Mouse (Mus musculus): ENCODE data around the gene Klhl22. TPM values are rescaled to one million over a fixed set of nuclear protein-coding genes. Genes with fewer than 3 reads are reported as not detected.

The Klhl22 gene
- total and polyA plus RNA-seq, 2 experiments from 2014 or later: 21.7 to 42.0 TPM

DNA sequence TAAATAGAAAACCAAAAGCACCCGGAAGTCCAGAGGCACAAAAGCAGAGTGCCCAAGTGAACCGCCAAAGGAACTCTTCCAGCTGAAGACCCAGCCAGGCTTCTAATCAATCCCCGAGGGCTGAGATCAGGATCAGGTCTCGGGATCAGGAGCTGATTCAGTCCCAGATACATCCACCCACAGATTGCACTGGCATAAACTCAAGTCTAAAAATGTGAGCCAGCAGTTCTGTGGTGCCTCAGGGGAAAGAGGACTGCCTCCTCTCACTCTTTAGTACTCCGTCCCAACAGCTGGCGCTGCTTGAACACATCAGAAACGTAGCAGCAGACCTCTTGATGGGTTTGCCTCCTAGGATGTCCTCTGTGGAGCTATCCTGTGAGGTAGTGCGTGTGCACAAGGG, 57.1 kb downstream of the Klhl22 start:
- Histone ChIP-seq H3K4me2 (ENCODE audit: low read depth, low read length) (no peak overlapping the region), H3K4me1 (ENCODE audit: control insufficient read depth, insufficient read depth) (peaks cover 7% of the 10 kb centered on the region; the same call in 1 of the 2 replicates), H3K9me3 (replicated peaks; ENCODE audit: control insufficient read depth, low read length) (no peaks in the 10 kb centered on the region), H3K9ac (replicated peaks; ENCODE audit: low read depth, low read length) (no peak overlapping the region), H3K27me3 (ENCODE audit: control insufficient read depth, insufficient read depth, low read length) (0 out of 2 replicates have a peak, but pooled peaks cover 10% of the 10 kb centered on the region), H3K4me3 (ENCODE audit: low read depth, low read length) (no peak overlapping the region), H3K27ac (ENCODE audit: low read depth) (no peak overlapping the region), H3K36me3 (replicated peaks; ENCODE audit: control insufficient read depth, insufficient read depth, low read length) (no peaks in the 10 kb centered on the region)
- ATAC-seq (ENCODE audit: insufficient read depth, low read depth) (no peak), DNase-seq (ENCODE audit: low spot score) (no peak)
- WGBS: 76% methylated on average over 8 of the region's 8 CpGs
- no peak for TF ChIP-seq EP300 (IDR thresholded peaks at IDR 0.05; ENCODE audit: low read depth)
- no peak for TF ChIP-seq CTCF (IDR thresholded peaks at IDR 0.05; ENCODE audit: low read depth)

DNA sequence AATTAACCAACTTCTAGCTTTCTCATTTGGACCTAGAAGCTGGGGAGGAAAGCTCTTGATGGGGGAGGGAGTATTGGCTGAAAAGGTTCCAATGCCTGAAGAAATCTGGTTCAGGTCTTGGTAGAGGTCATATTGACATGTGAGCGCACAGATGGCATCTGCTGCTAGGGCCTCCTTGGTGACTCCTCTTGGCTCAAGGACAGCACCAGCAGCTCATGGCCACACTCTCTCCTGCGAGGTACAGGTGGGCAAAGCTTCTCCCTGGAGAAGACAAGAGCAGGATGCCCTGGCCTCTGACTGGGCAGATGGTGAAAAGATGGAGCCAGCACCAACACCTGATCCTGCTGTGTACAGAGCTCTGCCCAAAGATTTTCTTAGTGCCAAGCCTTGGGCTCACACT, 67.1 kb downstream of the Klhl22 start:
- peaks cover 16% of the 10 kb centered on the region for H3K27me3 ChIP-seq (ENCODE audit: control insufficient read depth, insufficient read depth, low read length)
- H3K36me3 ChIP-seq (replicated peaks; ENCODE audit: control insufficient read depth, insufficient read depth, low read length): no peaks in the 10 kb centered on the region
- no peak overlapping the region for H3K4me3 ChIP-seq (ENCODE audit: low read depth, low read length)
- TF ChIP-seq CTCF (IDR thresholded peaks at IDR 0.05; ENCODE audit: low read depth) (no peak), EP300 (IDR thresholded peaks at IDR 0.05; ENCODE audit: low read depth) (no peak)
- no peaks in the 10 kb centered on the region for H3K4me1 ChIP-seq (ENCODE audit: control insufficient read depth, insufficient read depth)
- no peak overlapping the region for H3K9ac ChIP-seq (replicated peaks; ENCODE audit: low read depth, low read length)
- 69% methylated on average over 2 of the region's 2 CpGs for WGBS
- DNase-seq (ENCODE audit: low spot score): no peak
- H3K4me2 ChIP-seq (ENCODE audit: low read depth, low read length): no peak overlapping the region
- no peak overlapping the region for H3K27ac ChIP-seq (ENCODE audit: low read depth)
- no peaks in the 10 kb centered on the region for H3K9me3 ChIP-seq (replicated peaks; ENCODE audit: control insufficient read depth, low read length)
- no peak for ATAC-seq (ENCODE audit: insufficient read depth, low read depth)

DNA sequence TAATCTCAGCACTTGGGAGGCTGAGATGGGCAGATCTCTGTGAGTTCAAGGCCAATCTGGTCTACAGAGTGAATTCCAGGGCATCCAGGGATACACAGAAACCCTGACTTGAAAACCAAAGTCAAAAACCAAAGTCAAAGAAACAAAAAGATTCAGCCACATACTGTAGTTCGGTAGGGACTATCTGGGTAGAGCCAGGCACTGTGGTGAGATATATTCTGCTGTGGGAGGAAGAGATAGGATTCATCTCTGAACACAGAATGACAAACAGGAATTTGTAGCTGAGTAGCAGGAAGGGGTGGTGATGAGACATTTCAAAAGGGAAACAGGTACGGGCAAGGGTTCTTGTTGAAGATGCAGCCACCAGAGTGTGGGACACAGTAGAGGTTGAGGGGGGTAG, 68.8 kb downstream of the Klhl22 start:
- TF ChIP-seq EP300 (IDR thresholded peaks at IDR 0.05; ENCODE audit: low read depth): no peak
- TF ChIP-seq CTCF (IDR thresholded peaks at IDR 0.05; ENCODE audit: low read depth): no peak
- no peak overlapping the region for H3K4me2 ChIP-seq (ENCODE audit: low read depth, low read length)
- H3K4me1 ChIP-seq (ENCODE audit: control insufficient read depth, insufficient read depth): peaks cover 2% of the 10 kb centered on the region; the same call in 1 of the 2 replicates
- peaks cover 34% of the 10 kb centered on the region for H3K27me3 ChIP-seq (ENCODE audit: control insufficient read depth, insufficient read depth, low read length)
- H3K27ac ChIP-seq (ENCODE audit: low read depth): no peak overlapping the region
- no peak overlapping the region for H3K4me3 ChIP-seq (ENCODE audit: low read depth, low read length)
- H3K9me3 ChIP-seq (replicated peaks; ENCODE audit: control insufficient read depth, low read length): no peaks in the 10 kb centered on the region
- no peaks in the 10 kb centered on the region for H3K36me3 ChIP-seq (replicated peaks; ENCODE audit: control insufficient read depth, insufficient read depth, low read length)
- ATAC-seq (ENCODE audit: insufficient read depth, low read depth) (no peak), DNase-seq (ENCODE audit: low spot score) (no peak)
- H3K9ac ChIP-seq (replicated peaks; ENCODE audit: low read depth, low read length): no peak overlapping the region
- 71% methylated on average over 2 of the region's 2 CpGs for WGBS

- TF ChIP-seq EP300 (IDR thresholded peaks at IDR 0.05; ENCODE audit: low read depth) (no peak), CTCF (IDR thresholded peaks at IDR 0.05; ENCODE audit: low read depth) (no peak)
- Histone ChIP-seq H3K9me3 (replicated peaks; ENCODE audit: control insufficient read depth, low read length) (no peaks in the 10 kb centered on the region), H3K9ac (replicated peaks; ENCODE audit: low read depth, low read length) (no peak overlapping the region), H3K36me3 (replicated peaks; ENCODE audit: control insufficient read depth, insufficient read depth, low read length) (no peaks in the 10 kb centered on the region), H3K4me2 (ENCODE audit: low read depth, low read length) (no peak overlapping the region), H3K4me3 (ENCODE audit: low read depth, low read length) (no peak overlapping the region), H3K4me1 (ENCODE audit: control insufficient read depth, insufficient read depth) (peaks cover 4% of the 10 kb centered on the region; the same call in 1 of the 2 replicates), H3K27me3 (ENCODE audit: control insufficient read depth, insufficient read depth, low read length) (peaks cover 40% of the 10 kb centered on the region), H3K27ac (ENCODE audit: low read depth) (no peak overlapping the region)
- no peak for ATAC-seq (ENCODE audit: insufficient read depth, low read depth)
- 75% methylated on average over 3 of the region's 3 CpGs for WGBS
- DNase-seq (ENCODE audit: low spot score): no peak
Observed at GRCm38 (mm10) chr16:17828867-17829266, 69.4 kb downstream of the Klhl22 start.

- H3K27me3 ChIP-seq (ENCODE audit: control insufficient read depth, insufficient read depth, low read length): peaks cover 57% of the 10 kb centered on the region
Observed at GRCm38 (mm10) chr16:17830385-17831178, 71.2 kb downstream of the Klhl22 start.

More at GRCm38 (mm10) chr16:17830385-17831178, 71.2 kb downstream of the Klhl22 start:
- WGBS: 73% methylated on average over 10 of the region's 10 CpGs
- Histone ChIP-seq H3K4me3 (ENCODE audit: low read depth, low read length) (no peak overlapping the region), H3K36me3 (replicated peaks; ENCODE audit: control insufficient read depth, insufficient read depth, low read length) (no peaks in the 10 kb centered on the region), H3K9me3 (replicated peaks; ENCODE audit: control insufficient read depth, low read length) (no peaks in the 10 kb centered on the region), H3K4me2 (ENCODE audit: low read depth, low read length) (no peak overlapping the region), H3K4me1 (ENCODE audit: control insufficient read depth, insufficient read depth) (peaks cover 4% of the 10 kb centered on the region; the same call in 1 of the 2 replicates), H3K9ac (replicated peaks; ENCODE audit: low read depth, low read length) (no peak overlapping the region), H3K27ac (ENCODE audit: low read depth) (no peak overlapping the region)
- DNase-seq (ENCODE audit: low spot score): no peak
- no peak for ATAC-seq (ENCODE audit: insufficient read depth, low read depth)
- TF ChIP-seq CTCF (IDR thresholded peaks at IDR 0.05; ENCODE audit: low read depth) (no peak), EP300 (IDR thresholded peaks at IDR 0.05; ENCODE audit: low read depth) (no peak)

All from heart, postnatal 0 days (tissue).